In genomic region chr15:100660306-100660705, GRCm38 (mm10) we compare ENCODE assay signal across 12 mouse cellular contexts. TPM values are rescaled to one million over a fixed set of nuclear protein-coding genes. Genes with fewer than 3 reads are reported as not detected.
DNase-seq lines count a peak whose midpoint lies in the region; ATAC-seq and TF ChIP-seq lines count a peak whose summit lies in the region.
"Had no signal": no experiment of that assay in that cellular context is flagged by ENCODE, and none has a peak within 500 bp of the region (broad histone marks: within the 10 kb centered on the region; RNA-seq: fewer than 3 reads in every experiment).

No protein-coding gene starts in this region.

- no peak overlapping the region for H3K4me2 ChIP-seq in intestine, embryonic 15.5 days (replicated peaks)

- DNase-seq in gastrocnemius, adult 18-20 months (ENCODE audit: low spot score): peak; percentile 83
- no peak for DNase-seq in gastrocnemius, postnatal 4 days (ENCODE audit: low spot score in 2 of 2)
- peak; percentile 44 to 50 for DNase-seq in left cerebral cortex, adult 9 months (ENCODE audit: low spot score in 2 of 2)
- DNase-seq in left cerebral cortex, adult 2 months (ENCODE audit: extremely low spot score in 1 of 2, low spot score in 2 of 2): no peak
- DNase-seq in cerebellum, adult 8-10 months: peak; percentile 23
- peak; percentile 70 to 79 for DNase-seq in kidney, postnatal 36 days
- DNase-seq in heart, postnatal 10 days: no peak
- DNase-seq: liver; spleen, adult 18-20 months had no signal

- H3K36me3 ChIP-seq in intestine, embryonic 15.5 days: no peaks in the 10 kb centered on the region

- peaks cover 6% of the 10 kb centered on the region; the same call in 1 of the 2 replicates for H3K4me1 ChIP-seq in intestine, embryonic 15.5 days (replicated peaks)

- WGBS in intestine, embryonic 15.5 days: 87% methylated on average over 9 of the region's 9 CpGs

- intact Hi-C loops in left cerebral cortex, adult 2 months (cut with DNase I): no loop called here
- intact Hi-C loops in heart, postnatal 10 days (cut with DNase I): no loop called here

- H3K27me3 ChIP-seq in intestine, embryonic 15.5 days (replicated peaks): no peaks in the 10 kb centered on the region

- no peak overlapping the region for H3K27ac ChIP-seq in left cerebral cortex, adult 2 months
- H3K27ac ChIP-seq in intestine, embryonic 15.5 days: no peak overlapping the region
- H3K27ac ChIP-seq: kidney, postnatal 0 days had no signal

- TF ChIP-seq CTCF in left cerebral cortex, adult 2 months (IDR thresholded peaks at IDR 0.05): no peak

- no peak overlapping the region for H3K9ac ChIP-seq in intestine, embryonic 15.5 days

- no peak for ATAC-seq in intestine, embryonic 15.5 days

- H3K4me3 ChIP-seq in left cerebral cortex, adult 2 months: no peak overlapping the region
- no peak overlapping the region for H3K4me3 ChIP-seq in intestine, embryonic 15.5 days (replicated peaks)

- no peaks in the 10 kb centered on the region for H3K9me3 ChIP-seq in intestine, embryonic 15.5 days

RNA-seq across cellular contexts. Expression of gene Bin2, which starts 9.0 kb away (rescaled TPM):
- total RNA-seq in gastrocnemius, adult 18-20 months (2021): under 1 TPM; 0.37 to 0.50 TPM
- 1 to 10 TPM; 1.6 to 2.3 TPM for total RNA-seq in gastrocnemius, postnatal 4 days (2021)
- total RNA-seq in left cerebral cortex, adult 2 months (2021): 1 to 10 TPM; 3.5 to 6.2 TPM
- 6.7 and 7.2 TPM in 2 replicates for polyA plus RNA-seq in intestine, embryonic 15.5 days (2015; fragmentation: Nextera tagmentation; extraction: Ambion mirVana)
- 1 to 10 TPM; 1.4 to 2.2 TPM for total RNA-seq in heart, postnatal 10 days (2021)
- polyA plus RNA-seq: C2C12 had no signal

RNA-seq across cellular contexts. Expression of gene Smagp, which starts 23.6 kb away (rescaled TPM):
- 1 to 10 TPM; 2.4 to 4.6 TPM for total RNA-seq in gastrocnemius, adult 18-20 months (2021)
- 10 to 100 TPM in 1 of 2 experiments, 1 to 10 TPM in 1; 9.1 to 12.3 TPM for total RNA-seq in gastrocnemius, postnatal 4 days (2021)
- 1 to 10 TPM; 1.6 to 2.9 TPM for total RNA-seq in left cerebral cortex, adult 2 months (2021)
- polyA plus RNA-seq in intestine, embryonic 15.5 days (2015; fragmentation: Nextera tagmentation; extraction: Ambion mirVana): 37.7 and 41.2 TPM in 2 replicates
- 10 to 100 TPM; 20.5 to 25.8 TPM for total RNA-seq in heart, postnatal 10 days (2021)

RNA-seq across cellular contexts. Expression of gene Cela1, which starts 27.4 kb away (rescaled TPM):
- 1 to 10 TPM; 1.2 TPM for total RNA-seq in gastrocnemius, adult 18-20 months (2021)
- under 1 TPM; 0.70 to 0.74 TPM for total RNA-seq in gastrocnemius, postnatal 4 days (2021)
- total RNA-seq in left cerebral cortex, adult 2 months (2021): 1 to 10 TPM; 2.4 to 3.3 TPM
- polyA plus RNA-seq in intestine, embryonic 15.5 days (2015; fragmentation: Nextera tagmentation; extraction: Ambion mirVana): 104 and 271 TPM in 2 replicates
- total RNA-seq in heart, postnatal 10 days (2021): 1 to 10 TPM in 1 of 2 experiments, under 1 TPM in 1; 0.53 to 1.1 TPM

RNA-seq across cellular contexts. Expression of gene Dazap2, which starts 45.2 kb away (rescaled TPM):
- 10 to 100 TPM; 71.6 to 73.4 TPM for total RNA-seq in gastrocnemius, adult 18-20 months (2021)
- total RNA-seq in gastrocnemius, postnatal 4 days (2021): 10 to 100 TPM; 69.7 to 83.6 TPM
- 100 to 1,000 TPM; 108 to 109 TPM for total RNA-seq in left cerebral cortex, adult 2 months (2021)
- 245 and 263 TPM in 2 replicates for polyA plus RNA-seq in intestine, embryonic 15.5 days (2015; fragmentation: Nextera tagmentation; extraction: Ambion mirVana)
- total RNA-seq in heart, postnatal 10 days (2021): 100 to 1,000 TPM; 176 to 183 TPM

Comparison
In these comparisons a context has a peak if more than half of its experiments do, and no peak if none do; other contexts are left out.
1. DNase-seq: peak in gastrocnemius, adult 18-20 months (single experiment), left cerebral cortex, adult 9 months (2 of 2), cerebellum, adult 8-10 months (single experiment) and kidney, postnatal 36 days (2 of 2); none in gastrocnemius, postnatal 4 days (0 of 2), left cerebral cortex, adult 2 months (0 of 2) and heart, postnatal 10 days (0 of 2).